Mouse (Mus musculus): Measurements from ENCODE around the gene Iqschfp.

Gene Iqschfp

DNA sequence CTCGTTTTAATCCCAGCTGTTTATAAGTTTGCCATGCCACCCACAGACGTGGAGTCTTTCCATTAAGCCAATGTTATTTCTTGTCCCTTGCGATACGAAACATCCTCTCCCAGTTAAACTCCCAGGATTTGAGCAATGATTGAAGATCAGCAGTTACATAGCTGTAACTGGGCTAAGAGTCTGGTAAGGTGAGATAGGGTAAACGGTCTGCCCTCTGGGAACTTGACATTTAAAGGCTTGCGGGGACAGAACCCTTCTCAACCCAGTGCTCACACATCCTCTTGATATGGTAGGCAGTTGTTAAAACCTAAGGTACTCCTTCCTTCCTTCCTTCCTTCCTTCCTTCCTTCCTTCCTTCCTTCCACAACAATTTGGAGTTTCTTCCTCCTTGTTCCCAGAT lies 604.5 kb downstream of the Iqschfp start:
- no peak for DNase-seq

DNA sequence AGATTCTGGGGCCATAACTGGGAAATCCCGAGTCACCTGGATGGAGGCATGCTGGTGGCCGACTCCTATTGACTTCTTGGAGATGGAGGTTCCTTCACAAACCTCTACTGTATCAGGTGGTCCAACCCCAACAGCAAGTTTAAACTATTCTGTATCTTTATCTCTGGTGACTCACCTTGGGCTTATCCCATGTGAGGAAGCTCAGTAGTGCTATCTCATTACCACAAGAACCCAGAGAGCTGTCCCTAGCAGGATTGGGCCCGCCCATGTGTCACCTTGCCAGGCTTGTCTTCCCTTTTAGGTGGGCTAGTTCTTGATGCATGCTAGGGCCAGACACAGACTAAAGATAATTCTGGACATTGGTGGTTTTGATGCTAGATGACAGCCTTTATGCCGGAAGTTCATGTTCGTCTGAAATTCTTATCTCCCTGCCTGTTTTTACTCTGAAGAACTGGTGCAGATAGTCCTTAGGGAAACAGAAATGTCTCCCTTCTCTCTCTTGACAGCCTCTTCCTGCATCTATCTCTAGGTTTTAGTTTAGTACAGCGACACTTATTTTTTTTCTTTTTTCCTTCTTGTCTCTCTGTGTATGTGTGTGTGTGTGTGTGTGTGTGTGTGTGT lies 607.6 kb downstream of the Iqschfp start:
- no peak for DNase-seq

DNA sequence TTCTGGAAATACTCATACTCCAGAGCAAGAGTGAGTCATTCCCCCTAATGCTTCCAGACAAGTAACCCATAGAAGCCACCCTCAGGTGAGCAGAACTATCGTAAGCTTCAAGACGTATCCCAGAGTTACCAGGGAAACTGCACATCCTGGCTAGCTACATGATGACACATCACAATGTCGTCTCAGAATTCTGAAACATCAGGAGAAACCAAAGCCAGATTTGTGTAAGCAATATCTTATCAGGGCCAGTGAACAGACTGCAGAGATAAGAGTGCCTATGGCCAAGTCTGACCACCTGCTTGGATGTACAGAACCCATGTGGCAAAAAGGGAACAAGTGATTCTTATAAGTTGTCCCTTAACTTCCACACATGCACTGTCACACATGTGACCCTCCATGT lies 612.8 kb downstream of the Iqschfp start:
- peak; percentile 53 for DNase-seq

DNA sequence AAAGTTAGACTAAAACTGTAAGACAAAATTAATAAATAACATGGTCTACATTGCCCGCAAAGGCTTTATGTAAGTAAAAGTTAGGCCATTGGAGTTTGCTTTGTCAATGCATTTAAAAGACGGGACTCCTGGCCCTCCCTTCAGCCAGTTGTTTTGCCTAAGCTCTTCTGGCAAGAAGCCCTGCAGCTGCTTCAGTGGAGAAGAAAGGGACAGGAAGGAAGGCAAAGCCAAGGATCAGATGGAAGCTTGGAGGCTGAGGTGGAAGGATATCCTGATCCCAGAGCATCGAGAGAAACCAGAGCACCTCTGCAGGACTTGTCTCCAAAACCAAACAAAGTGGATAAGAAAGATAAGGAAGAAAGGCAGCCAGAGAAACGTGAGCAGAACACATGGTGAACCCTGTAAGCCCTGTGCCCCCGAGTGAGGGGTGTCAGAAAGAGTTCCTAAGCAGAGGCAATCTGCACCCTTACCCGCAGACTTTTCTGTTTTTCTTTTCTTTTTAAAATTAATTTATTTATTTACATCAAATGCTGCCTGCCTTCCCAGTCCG lies 614.8 kb downstream of the Iqschfp start:
- DNase-seq, result peak; percentile 94

DNA sequence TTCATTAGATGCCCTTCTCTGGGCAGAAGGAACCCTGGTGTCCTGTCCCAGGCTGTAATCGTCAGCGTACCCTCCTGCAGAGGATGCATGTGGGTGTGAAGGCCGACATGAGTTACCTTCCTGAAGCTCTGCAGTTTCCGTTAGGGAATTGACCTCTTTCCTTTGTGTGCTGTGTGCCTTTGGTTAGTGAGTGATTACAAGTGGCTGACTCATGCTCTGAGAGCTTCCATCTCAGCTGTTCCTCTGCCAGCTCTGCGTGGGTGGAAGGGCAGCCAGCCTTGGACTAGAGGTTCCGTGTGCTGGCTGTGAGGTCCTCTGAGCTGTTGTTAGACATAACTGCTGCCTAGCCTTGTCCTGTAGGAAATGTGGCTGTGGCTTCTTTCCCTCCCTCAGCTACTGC lies 616.6 kb downstream of the Iqschfp start:
- DNase-seq, result peak; percentile 98

DNA sequence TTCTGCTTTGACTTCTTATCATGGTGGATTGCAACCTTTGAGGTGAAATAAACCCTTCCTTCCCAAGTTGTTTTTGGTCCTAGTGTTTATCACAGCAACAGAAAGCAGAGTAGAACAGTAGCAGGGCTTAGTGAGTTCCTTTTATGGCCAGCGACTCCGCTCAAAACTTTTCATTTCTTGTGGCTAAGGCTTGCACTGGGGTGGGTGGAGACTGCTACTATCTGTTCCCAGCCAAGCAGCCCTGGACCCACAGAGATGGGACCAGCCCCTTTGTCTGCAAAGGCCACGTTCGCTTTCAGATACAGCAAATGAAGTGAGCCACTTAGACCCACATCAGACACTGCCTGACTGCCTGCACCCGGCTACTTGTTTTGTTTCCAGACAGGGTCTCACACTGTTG lies 618.8 kb downstream of the Iqschfp start:
- DNase-seq, result no peak

DNA sequence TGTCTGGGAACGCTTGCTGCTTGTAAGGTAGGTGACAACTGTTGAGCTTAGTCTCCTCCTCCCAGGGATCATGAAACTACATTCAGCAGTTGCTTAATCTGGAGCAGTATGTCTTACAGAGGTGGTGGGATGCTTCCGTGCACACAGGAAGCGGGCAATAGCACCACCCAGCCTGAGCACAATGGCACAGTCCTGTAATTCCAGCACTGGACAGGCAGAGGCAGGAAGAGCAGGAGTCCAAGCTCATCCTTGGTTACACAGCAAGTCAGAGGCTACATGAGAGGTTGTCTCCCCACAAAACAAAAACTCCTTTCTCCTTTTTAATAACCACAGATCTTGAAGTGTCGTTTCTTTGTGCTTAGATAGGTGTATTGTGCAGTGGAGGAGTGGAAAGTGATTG lies 619.7 kb downstream of the Iqschfp start:
- peak; percentile 86 for DNase-seq

DNA sequence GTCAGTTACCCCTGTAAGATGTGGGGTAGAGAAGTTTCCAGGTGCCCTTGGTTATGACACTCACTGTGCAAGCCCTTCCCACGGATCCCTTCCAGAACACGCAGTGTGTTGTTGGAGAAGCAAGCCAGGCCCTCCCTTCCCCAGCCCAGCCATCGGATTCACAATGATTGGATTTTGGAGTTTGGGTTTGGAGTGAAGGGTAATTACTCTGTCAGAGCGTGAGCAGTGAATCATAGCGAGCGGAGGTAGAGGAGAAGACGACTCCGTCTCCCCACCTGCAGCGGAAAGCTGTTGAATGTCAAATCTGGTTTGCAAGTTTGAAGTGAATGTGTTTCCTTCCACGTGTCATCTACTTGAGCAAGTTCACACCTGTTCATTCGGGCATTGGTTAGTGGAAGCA lies 620.3 kb downstream of the Iqschfp start:
- DNase-seq, result peak; percentile 80

GRCm38 (mm10) chr3:68513340-68514119 lies 621.5 kb downstream of the Iqschfp start:
- peak; percentile 74 for DNase-seq

- peak; percentile 28 for DNase-seq
Observed at GRCm38 (mm10) chr3:68514120-68514497, 622.1 kb downstream of the Iqschfp start.

GRCm38 (mm10) chr3:68514717-68515116 lies 622.7 kb downstream of the Iqschfp start:
- peak; percentile 40 for DNase-seq

DNA sequence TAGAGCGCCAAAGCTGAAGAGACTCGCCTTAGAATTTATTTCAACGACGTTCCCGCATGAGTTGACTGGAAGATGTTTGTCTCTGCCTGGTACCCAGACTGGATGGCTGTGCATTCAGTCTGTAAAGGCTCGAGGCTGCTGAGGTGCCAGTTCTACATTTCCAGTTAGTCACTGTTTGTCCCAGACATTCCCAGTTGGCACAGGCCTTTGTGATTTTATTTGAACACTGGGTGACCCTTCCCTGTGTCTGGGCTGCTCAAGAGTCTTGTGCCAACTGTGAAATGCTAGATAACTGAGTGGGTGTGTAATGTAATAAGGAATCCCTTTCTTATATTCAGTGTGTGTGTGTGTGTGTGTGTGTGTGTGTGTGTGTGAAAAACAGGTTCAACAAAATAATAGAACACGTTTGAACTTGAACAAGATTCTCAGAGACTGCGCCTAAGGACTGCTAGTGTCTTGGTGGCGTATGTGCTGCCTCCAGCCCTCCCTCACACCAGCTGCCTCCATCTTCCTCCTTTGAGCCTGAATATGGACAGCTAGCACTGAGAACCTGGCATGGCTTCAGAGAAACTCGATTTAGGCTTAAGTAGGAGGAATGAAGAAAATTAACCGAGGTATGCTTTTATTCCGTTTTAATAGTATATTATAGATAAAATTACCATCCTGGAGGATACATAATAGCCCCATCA lies 624.5 kb downstream of the Iqschfp start:
- peak; percentile 44 for DNase-seq

GRCm38 (mm10) chr3:68517236-68517635 lies 625.2 kb downstream of the Iqschfp start:
- peak; percentile 33 for DNase-seq

GRCm38 (mm10) chr3:68518041-68518440 lies 626.0 kb downstream of the Iqschfp start:
- DNase-seq, result peak; percentile 70

DNA sequence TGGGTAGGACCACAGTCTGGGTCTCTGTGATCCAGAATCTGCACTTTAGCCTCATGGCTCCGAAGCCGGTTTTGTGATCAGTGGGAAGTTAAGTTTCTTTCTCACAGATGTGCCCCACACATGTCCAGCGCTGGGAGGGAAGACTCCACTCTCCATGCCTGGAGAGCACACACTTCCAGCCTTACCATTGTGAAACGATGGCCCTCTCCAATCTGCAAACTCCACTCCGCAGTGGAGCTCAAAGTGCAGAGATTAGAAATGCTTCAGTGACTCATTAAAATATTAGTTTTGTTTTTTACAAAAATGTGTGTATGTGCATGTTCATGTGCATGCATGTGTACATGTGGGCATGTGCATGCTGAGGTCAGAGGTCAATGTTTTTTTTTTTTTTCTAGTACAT lies 626.6 kb downstream of the Iqschfp start:
- peak; percentile 18 for DNase-seq

GRCm38 (mm10) chr3:68525361-68525878 lies 633.4 kb downstream of the Iqschfp start:
- DNase-seq, result peak; percentile 70

GRCm38 (mm10) chr3:68526416-68526815 lies 634.4 kb downstream of the Iqschfp start:
- DNase-seq, result peak; percentile 61

GRCm38 (mm10) chr3:68527182-68527581 lies 635.1 kb downstream of the Iqschfp start:
- DNase-seq, result peak; percentile 31

GRCm38 (mm10) chr3:68531908-68532307 lies 639.9 kb downstream of the Iqschfp start:
- peak; percentile 42 for DNase-seq

GRCm38 (mm10) chr3:68534571-68535051 lies 642.6 kb downstream of the Iqschfp start:
- DNase-seq, result peak; percentile 90

DNA sequence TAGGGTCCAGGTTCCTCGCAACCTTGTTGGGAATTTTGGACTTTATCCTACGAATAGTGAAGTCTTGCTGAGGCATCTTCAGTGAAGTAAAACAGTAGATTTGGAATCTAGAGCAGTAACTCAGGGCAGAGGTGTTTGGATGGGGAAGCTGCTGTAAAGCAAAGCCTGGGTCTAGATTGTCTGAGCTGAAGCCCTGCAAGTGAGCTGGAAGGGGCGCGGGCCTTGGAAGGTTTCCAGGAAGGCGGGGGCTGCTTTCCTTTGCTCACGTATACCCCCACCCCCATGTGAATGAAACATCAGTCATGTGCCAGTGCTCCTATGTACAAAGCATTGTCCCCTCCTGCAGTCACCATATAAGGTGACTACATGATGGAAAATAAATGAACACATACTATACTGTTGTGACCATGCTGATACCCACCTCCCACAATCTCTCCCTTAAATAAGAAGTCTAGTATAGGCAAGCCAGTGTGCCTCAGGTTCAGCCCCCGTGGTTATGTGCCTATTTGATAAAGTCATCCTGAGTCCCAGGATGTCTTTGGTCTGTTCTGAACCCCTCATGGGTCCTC lies 643.2 kb downstream of the Iqschfp start:
- DNase-seq, result peak; percentile 79

- DNase-seq, result no peak
Observed at GRCm38 (mm10) chr3:68536071-68536470, 644.0 kb downstream of the Iqschfp start.

GRCm38 (mm10) chr3:68541688-68542087 lies 649.7 kb downstream of the Iqschfp start:
- DNase-seq, result peak; percentile 66

Measured in heart, adult 11 months (tissue).